Mouse (Mus musculus) c-Kit-positive CD71-positive TER-119-positive erythroid progenitor cells, embryonic 14.5 days (primary cell): ENCODE data around the gene Dcun1d4.
A peak's percentile ranks its signal among the peaks of the same experiment; 100 is the strongest.
"Not testable (repeated sequence)": the region's sequence is repeated elsewhere in the genome, so short reads cannot be mapped to it uniquely, and the experiment has no call there.

Experiments used
- DNase-seq: peaks from one replicate; pipeline ENCODE4 v3.0.0-alpha.2; 2013; ENCODE audit warnings: low spot score

Dcun1d4 gene

GRCm38 (mm10) chr5:73480700-73481099 lies at the start of gene Dcun1d4:
TSS of gene Dcun1d4 (plus strand) at chr5:73481000.
- no peak for DNase-seq

- peak; percentile 37 for DNase-seq
Observed at GRCm38 (mm10) chr5:73431581-73431980, 49.2 kb upstream of the Dcun1d4 start.

- no peak for DNase-seq
Observed at GRCm38 (mm10) chr5:73432805-73433204, 48.0 kb upstream of the Dcun1d4 start.

GRCm38 (mm10) chr5:73434764-73435163 lies 46.0 kb upstream of the Dcun1d4 start:
- DNase-seq: no peak

GRCm38 (mm10) chr5:73442176-73442575 lies 38.6 kb upstream of the Dcun1d4 start:
- no peak for DNase-seq

- no peak for DNase-seq
Observed at GRCm38 (mm10) chr5:73450276-73450675, 30.5 kb upstream of the Dcun1d4 start.

GRCm38 (mm10) chr5:73454502-73455306 lies 26.1 kb upstream of the Dcun1d4 start:
- no peak for DNase-seq

GRCm38 (mm10) chr5:73455307-73455687 lies 25.5 kb upstream of the Dcun1d4 start:
- no peak for DNase-seq

GRCm38 (mm10) chr5:73468462-73469433 lies 12.1 kb upstream of the Dcun1d4 start:
- no peak for DNase-seq

GRCm38 (mm10) chr5:73474412-73475405 lies 6.1 kb upstream of the Dcun1d4 start:
- no peak for DNase-seq

- no peak for DNase-seq
Observed at GRCm38 (mm10) chr5:73481401-73481800, 601 bp downstream of the Dcun1d4 start.

- not testable (repeated sequence) for DNase-seq
Observed at GRCm38 (mm10) chr5:73482381-73482780, 1.6 kb downstream of the Dcun1d4 start.

- DNase-seq: no peak
Observed at GRCm38 (mm10) chr5:73484016-73484615, 3.3 kb downstream of the Dcun1d4 start.

GRCm38 (mm10) chr5:73486451-73486850 lies 5.7 kb downstream of the Dcun1d4 start:
- DNase-seq: no peak

GRCm38 (mm10) chr5:73489915-73490314 lies 9.1 kb downstream of the Dcun1d4 start:
- no peak for DNase-seq

GRCm38 (mm10) chr5:73490596-73491073 lies 9.8 kb downstream of the Dcun1d4 start:
- DNase-seq: peak; percentile 95

- no peak for DNase-seq
Observed at GRCm38 (mm10) chr5:73491074-73491836, 10.5 kb downstream of the Dcun1d4 start.

- DNase-seq: peak; percentile 83
Observed at GRCm38 (mm10) chr5:73491837-73492720, 11.3 kb downstream of the Dcun1d4 start.

GRCm38 (mm10) chr5:73497401-73497800 lies 16.6 kb downstream of the Dcun1d4 start:
- DNase-seq: no peak
